Mouse (Mus musculus): ENCODE measurements around the gene Fcgrt.

- TF ChIP-seq CTCF (conservative IDR thresholded peaks at IDR 0.05 in 1 of 2, IDR thresholded peaks at IDR 0.05 in 1 of 2; ENCODE audit: low read depth in 2 of 2, low read length in 2 of 2) (no peak), MAFK (IDR thresholded peaks at IDR 0.05; ENCODE audit: insufficient replicate concordance, low read length) (no peak), POLR2A (IDR thresholded peaks at IDR 0.05; ENCODE audit: low read depth, low read length) (no peak), ZNF384 (IDR thresholded peaks at IDR 0.05; ENCODE audit: low read depth, low read length) (no peak), ETS1 (conservative IDR thresholded peaks at IDR 0.05; ENCODE audit: low read depth, low read length) (no peak), JUND (conservative IDR thresholded peaks at IDR 0.05; ENCODE audit: low read depth, low read length) (no peak), POLR2AphosphoS2 (IDR thresholded peaks at IDR 0.05; ENCODE audit: low read depth, low read length) (no peak), GABPA (IDR thresholded peaks at IDR 0.05; ENCODE audit: insufficient replicate concordance, low read depth, low read length) (no peak)
Observed at GRCm38 (mm10) chr7:45100046-45100445, 3.6 kb downstream of the Fcgrt start.
